Mouse (Mus musculus): ENCODE results near the gene Nudcd3. TPM values are rescaled to one million over a fixed set of nuclear protein-coding genes. Genes with fewer than 3 reads are reported as not detected.

The Nudcd3 gene
- 10 to 100 TPM; 54.4 to 57.1 TPM for total RNA-seq (2021)
- long read RNA-seq, experiment 1, transcript Nudcd3-201 (6 exons, 3,927 nt) = major isoform, 100 of 122 reads
- long read RNA-seq, experiment 1, partial matches to known transcripts = 6 of 122 reads
- long read RNA-seq, experiment 1, other reads (novel, unspliced or antisense) = 15 of 122 reads
- long read RNA-seq, experiment 2, transcript Nudcd3-201 (6 exons, 3,927 nt) = major isoform, 113 of 132 reads
- long read RNA-seq, experiment 2, partial matches to known transcripts = 1 of 132 reads
- long read RNA-seq, experiment 2, other reads (novel, unspliced or antisense) = 16 of 132 reads

DNA sequence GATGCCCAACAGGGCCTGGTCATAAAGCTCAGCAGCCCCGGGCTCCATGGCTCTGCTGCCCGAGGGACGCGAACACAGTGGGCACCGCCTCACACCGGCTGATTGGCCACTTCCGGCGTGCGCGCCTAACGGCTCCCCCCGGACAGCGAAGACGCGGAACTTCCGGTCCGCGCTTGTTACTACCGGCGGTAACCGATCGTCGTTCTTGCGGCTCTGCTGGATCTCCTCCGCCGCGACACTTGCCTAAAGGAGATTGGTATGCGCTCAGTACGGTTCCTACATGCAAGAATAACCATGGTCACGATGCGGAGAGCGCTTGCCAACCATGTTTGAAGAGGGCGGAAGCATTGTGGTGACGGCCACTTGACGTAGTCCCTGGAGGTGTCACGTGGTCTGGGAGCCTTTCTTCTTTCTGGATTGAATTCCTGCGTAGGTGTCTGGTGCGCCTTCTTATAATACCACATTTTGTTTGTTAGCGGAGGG, at the start of gene Nudcd3:
Nudcd3 (minus strand) TSS at position 329 of the 483 bp plus-strand sequence.
- intact Hi-C loops (cut with DNase I; ENCODE audit: low total_unique reads) = no loop called here
- peak; percentile 88 for DNase-seq

DNA sequence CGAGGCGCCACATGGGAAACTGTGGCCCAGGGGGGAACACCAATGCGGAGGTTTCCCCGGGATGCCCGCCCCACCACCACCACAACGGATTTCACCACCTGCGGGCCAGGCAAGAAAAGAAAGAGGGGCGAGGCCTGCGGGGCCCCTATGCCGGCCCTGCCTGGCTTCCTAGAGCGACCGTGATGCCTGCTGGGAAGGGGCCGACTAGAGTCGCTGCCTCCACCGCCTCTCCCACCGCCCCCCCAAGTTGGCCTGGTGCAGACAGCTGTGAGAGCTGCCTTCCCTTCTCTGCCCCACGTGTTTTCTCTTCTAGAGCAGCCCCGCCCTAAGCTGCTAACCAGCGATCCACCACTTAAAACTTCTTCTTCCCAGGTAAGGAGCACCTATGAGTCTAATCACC, 44.5 kb upstream of the Nudcd3 start:
- no peak for DNase-seq
- intact Hi-C loops (cut with DNase I; ENCODE audit: low total_unique reads) = no loop called here

DNA sequence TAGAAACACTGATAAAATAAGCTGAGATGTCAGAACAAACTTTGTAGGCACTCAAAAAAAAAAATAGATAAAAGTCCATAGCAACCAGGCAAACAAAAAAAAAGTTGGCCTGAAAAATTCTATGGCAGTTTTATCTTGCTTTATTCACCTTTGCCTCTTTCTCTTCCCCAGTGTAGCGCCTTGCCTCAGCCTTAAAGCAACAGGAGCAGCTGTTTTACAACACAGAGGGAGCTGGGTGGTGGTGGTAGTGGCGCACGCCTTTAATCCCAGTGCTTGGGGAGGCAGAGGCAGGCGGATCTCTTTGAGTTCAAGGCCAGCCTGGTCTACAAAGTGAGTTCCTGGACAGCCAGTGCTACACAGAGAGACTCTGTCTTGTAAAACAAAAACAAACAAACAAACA, 32.8 kb upstream of the Nudcd3 start:
- intact Hi-C loops (cut with DNase I; ENCODE audit: low total_unique reads) = no loop called here
- DNase-seq = no peak

GRCm38 (mm10) chr11:6230012-6230411, 29.8 kb upstream of the Nudcd3 start, which contains the start of gene Npc1l1:
TSS of gene Npc1l1 (minus strand) at chr11:6230143.
- no peak for DNase-seq
- intact Hi-C loops (cut with DNase I; ENCODE audit: low total_unique reads) = no loop called here

DNA sequence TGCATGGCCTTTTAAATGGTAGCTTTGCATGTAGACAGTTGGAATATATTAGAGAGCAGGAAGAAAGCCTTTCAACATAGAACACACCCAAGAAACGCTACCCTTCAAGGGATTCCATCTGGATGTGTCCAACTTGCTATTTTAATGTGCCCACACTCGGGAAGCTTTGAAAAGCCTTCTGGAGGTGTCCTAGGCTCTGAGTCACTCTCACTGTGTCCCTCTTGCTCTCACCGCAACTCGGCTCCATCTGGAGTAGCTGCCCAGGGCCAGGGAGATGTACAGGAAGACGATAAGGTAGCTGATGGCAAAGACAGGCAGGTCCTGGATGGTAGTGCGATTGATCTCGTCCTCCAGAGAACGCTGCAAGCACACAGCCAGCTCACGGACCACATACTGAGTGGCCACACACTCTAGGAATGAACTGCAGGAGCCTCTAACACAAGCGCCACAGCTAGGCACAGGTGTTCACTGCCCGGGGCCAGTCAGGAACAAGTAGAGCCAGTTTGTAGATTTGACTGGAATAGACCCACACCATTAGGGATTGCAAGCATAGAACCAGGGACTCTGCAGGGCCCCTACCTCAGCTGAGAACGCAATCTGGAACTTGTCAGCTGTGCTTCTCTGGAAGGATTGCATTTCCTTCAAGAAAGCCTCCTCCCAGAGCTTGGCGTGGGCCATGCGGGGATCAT, 24.5 kb upstream of the Nudcd3 start:
- intact Hi-C loops (cut with DNase I; ENCODE audit: low total_unique reads) = no loop called here
- no peak for DNase-seq

DNA sequence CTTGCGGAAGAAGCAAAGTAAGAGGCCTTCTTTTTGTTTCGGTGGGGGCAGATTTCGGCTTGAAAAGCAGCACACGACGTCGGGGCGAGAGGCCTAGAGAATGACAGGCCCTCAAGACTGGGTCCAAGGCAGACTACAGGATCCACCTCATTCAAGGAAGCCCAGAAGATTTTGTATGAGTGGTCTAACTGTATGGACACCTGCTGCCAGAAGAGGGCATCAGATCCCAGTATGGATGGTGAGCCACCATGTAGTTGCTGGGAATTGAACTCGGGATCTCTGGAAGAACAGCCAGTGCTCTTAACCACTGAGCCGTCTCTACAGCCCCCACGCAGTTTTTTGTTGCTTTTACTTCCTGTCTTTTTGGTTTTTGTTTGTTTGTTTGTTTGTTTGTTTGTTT, 22.0 kb upstream of the Nudcd3 start:
- no peak for DNase-seq
- intact Hi-C loops (cut with DNase I; ENCODE audit: low total_unique reads) = no loop called here

DNA sequence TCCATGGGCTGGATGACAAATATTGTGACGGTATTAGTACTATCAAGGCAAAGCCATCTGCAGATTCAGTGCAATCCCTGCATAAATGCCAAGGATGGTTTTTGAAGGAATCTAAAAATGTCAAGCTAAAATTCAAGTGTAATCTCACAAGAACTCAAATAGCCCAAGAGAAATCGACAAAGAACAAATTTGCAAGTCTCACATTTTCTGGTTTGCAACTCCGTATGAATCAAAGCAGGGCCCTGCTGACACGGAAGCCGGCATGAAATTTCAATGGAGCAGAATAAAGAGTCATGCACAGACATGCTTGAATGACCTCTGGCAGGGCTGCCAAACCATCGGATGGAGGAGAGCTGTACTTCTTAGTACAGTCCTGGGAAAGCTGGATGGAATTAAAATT, 19.8 kb upstream of the Nudcd3 start:
- intact Hi-C loops (cut with DNase I; ENCODE audit: low total_unique reads) = no loop called here
- no peak for DNase-seq

DNA sequence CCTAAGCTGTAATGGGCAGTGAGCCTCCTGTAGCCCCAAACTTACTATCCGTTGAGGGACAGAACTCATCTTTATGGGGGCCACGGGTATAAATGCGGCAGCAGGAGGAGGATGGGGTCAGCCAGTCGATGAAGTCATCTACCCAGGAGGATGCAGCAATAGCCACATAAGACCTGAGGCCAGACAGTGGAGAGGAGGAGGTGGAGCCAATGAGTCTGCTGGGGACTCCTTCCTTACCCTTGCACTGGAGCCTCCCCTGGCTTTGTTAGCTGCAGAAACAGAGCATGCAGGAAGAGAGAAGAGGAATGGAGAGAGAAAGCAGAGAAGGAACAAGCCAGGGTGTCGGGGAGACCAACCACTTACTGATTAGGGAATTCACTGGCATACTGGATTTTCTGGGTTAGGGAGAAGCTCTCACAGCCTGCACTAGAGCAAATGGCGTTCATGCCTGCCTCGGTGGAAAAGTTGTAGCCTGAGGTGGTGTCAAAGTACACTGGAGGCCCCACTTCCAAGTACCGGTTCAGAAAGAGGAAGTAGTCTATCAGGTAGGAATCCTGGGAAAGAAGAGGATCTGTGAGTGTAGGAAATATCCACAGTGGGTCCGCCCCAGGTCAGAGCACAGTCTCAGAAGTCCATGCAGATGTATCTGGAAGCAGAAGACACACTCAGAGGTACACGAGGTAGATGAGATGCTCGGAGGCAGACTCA, 18.1 kb upstream of the Nudcd3 start:
- intact Hi-C loops (cut with DNase I; ENCODE audit: low total_unique reads) = no loop called here
- DNase-seq = no peak

DNA sequence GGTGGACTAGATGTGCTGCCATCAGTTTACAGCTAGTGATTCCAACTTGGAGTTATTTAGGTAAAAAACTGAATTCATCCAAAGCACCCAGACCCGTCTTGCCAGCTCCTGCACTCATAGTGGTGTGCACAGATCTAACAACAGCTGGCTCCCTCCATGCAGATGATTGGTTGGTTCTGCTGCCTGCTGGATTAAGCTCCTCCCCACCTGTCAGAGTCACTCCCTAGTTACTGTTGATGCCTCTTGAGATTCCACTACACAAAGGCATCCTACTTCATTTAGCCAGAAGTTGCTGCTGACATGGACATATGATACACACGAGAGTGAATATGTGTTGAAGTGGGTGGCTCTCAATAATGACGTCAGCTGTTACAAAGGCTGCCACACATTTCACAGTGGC, 16.6 kb upstream of the Nudcd3 start:
- DNase-seq = no peak
- intact Hi-C loops (cut with DNase I; ENCODE audit: low total_unique reads) = no loop called here

GRCm38 (mm10) chr11:6208158-6208557, 7.9 kb upstream of the Nudcd3 start:
- intact Hi-C loops (cut with DNase I; ENCODE audit: low total_unique reads) = no loop called here
- DNase-seq = no peak

- DNase-seq = no peak
- intact Hi-C loops (cut with DNase I; ENCODE audit: low total_unique reads) = no loop called here
These were observed 6.9 kb upstream of the Nudcd3 start for GRCm38 (mm10) chr11:6207090-6207489.

GRCm38 (mm10) chr11:6200570-6200969, 355 bp upstream of the Nudcd3 start:
- intact Hi-C loops (cut with DNase I; ENCODE audit: low total_unique reads) = no loop called here
- no peak for DNase-seq

DNA sequence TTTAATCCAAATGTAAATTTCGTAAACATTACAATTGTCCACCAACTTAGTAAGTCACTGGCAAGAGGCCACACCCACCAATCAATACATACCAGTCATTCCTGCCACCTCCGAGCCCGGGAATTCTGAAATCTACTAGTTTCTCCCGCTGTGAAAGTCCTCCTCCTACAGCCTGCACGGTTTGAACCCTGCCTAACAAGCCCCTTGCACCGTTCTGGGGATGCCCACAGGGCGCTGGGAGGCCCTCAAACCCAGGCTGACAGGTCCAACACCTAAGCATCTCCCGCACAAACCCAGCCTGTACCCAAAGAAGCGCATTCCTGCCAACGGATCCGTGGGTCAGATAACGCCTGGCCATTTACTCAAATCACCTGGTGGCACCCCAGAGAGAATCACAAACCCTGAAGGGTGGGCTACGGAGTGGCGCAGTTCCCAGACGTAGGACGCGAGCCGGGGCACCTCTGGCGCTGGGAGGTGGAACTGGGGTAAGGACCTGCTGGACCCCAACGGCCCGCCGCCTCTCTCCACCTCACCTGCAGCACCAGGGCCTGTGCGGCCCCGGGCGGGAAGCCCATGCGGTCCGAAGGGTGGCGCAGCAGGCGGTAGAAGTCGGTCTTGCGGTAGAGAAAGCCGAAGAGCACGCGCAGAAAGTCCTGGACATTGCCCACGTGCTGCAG, 667 bp downstream of the Nudcd3 start, which contains the start of gene A730071L15Rik:
A730071L15Rik (plus strand) TSS at position 620 of the 677 bp plus-strand sequence.
- no peak for DNase-seq
- intact Hi-C loops (cut with DNase I; ENCODE audit: low total_unique reads) = no loop called here

DNA sequence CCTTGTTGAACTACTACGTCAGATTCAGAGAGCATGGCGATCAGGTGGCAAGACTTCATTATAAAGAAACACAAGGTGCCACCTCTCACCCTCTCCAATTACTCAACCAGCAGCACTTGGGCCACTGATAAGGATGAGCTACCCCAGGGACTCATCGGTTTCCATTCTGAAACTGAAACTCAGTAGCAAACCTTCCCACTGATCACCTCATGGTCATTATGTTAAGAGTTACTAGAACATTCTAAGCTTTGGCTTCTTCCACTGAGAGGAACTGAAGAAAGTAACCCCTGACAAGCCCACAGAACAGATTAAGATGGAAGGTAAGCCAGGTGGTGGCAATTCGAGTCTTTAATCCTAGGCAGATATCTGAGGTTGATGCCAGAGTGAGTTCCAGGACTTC, 1.8 kb downstream of the Nudcd3 start:
- intact Hi-C loops (cut with DNase I; ENCODE audit: low total_unique reads) = no loop called here
- DNase-seq = no peak

DNA sequence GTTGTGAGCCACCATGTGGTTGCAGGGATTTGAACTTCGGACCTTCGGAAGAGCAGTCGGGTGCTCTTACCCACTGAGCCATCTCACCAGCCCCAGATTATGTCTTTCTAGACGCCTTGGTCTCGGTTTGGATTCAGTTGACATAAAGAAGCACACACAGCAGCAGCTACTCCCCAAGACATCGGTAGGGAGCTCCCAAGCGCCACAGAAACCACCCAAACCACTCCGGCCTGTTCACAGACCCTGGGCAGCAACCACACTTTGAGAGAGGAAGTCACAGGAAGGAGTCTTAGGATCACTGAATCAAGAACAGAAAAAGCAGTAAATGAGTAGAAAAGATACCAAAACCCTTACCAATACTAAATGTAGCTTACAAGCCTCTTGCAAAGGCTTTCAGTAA, 3.4 kb downstream of the Nudcd3 start:
- intact Hi-C loops (cut with DNase I; ENCODE audit: low total_unique reads) = no loop called here
- DNase-seq = no peak

DNA sequence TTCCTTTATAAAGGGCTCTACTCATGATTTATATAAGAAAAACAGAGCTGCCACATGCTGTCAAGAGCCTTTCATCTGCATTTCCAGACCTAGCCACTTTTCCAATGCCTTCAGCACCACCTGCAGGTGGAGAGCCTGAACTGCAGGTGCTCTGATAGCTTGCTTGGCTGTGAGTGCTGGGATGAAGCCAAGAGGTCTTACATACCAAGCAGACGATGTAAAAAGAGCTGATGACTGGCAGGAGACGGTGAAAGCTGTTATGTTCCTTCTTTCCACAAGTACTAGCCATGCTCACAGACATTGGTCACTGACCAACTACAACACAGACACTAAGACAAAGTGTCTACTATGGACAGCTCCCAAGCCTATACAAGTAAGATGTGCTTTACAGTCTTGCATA, 12.3 kb downstream of the Nudcd3 start:
- DNase-seq = peak; percentile 86
- intact Hi-C loops (cut with DNase I; ENCODE audit: low total_unique reads) = loop anchor here (2.0 kb wide), 1 partner anchor 191 kb away; no protein-coding TSS in a partner anchor

- intact Hi-C loops (cut with DNase I; ENCODE audit: low total_unique reads) = loop anchor here (2.0 kb wide), 1 partner anchor 191 kb away; no protein-coding TSS in a partner anchor
- no peak for DNase-seq
These were observed 12.8 kb downstream of the Nudcd3 start for GRCm38 (mm10) chr11:6187399-6187798.

DNA sequence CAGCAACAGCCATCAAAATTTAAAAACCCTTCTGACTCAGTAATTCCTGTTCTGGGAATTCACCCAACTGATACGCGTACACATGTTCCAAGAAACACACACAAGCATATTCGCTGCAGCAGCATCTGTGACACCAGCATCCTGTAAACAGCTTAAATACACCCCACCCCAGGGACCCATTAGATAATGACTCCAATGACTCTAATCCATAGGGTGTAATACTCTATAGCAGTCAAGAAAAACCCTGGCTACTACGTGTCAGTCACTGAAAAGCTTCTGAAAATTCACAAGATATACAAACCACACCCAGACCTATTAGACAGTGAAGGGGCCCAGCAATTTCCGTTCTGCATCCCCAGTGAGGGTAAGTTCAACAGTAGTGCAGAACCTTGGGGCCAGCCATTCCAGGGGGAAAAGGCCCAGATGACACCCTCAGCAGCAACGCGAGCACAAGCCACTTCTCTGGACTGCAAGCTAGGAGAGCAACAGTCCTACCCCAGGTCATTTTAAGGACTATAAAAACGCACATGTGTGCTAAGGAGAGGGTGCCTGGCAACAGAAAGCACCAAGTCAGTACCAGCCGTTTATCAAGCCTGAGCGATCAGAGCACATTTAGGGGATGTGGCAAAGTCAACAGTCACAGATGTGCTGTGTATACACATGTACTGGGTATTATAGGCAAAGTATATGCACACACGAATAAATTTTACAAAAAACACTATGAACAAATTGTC, 15.8 kb downstream of the Nudcd3 start:
- DNase-seq = no peak
- intact Hi-C loops (cut with DNase I; ENCODE audit: low total_unique reads) = no loop called here

GRCm38 (mm10) chr11:6183246-6183645, 17.0 kb downstream of the Nudcd3 start:
- no peak for DNase-seq
- intact Hi-C loops (cut with DNase I; ENCODE audit: low total_unique reads) = no loop called here
